Mouse (Mus musculus): ENCODE data around the gene Lmnb2. TPM values are rescaled to one million over a fixed set of nuclear protein-coding genes. Genes with fewer than 3 reads are reported as not detected.
A peak's percentile ranks its signal among the peaks of the same experiment; 100 is the strongest.

Lmnb2 gene
- polyA plus RNA-seq, 2 experiments = 19.1 to 75.9 TPM

DNA sequence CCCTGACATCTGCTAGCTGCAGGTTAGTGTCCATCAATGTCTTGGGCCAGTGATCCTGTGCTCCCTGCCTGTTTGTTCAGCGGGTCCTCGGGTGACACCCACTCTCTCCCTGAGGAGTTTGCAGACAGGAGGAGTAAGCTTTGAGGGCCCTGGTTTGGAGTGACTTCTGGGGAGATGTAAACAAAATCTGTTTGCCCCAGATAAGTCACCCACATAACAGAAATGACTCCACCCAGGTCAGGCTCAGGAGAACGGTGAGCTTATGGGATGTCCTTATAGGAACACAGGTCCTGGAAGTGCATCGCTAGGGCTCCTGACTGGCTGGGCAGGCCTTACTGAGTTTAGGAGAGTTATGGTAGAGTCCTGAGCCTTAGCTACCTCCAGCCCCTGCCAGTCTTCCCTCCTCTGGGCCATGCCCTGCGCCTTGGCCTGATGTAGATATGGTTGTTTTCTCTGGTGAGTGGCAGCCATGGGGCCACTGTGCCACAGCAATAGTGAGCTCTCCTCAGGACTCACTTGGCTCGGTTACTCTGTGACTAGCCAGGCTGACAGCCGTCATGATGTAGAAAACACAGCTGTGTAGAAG, 59.6 kb downstream of the Lmnb2 start:
- Histone ChIP-seq H3K27me3 (ENCODE audit: control insufficient read depth, insufficient read depth, low read length) (no peaks in the 10 kb centered on the region), H3K4me3 (replicated peaks; ENCODE audit: low read length) (no peak overlapping the region), H3K4me2 (replicated peaks; ENCODE audit: low read depth, low read length, severe bottlenecking) (no peak overlapping the region), H3K9ac (ENCODE audit: low read depth, low read length, severe bottlenecking) (peak overlapping the region; percentile 36; the same call in 1 of the 2 replicates), H3K4me1 (ENCODE audit: control insufficient read depth, insufficient read depth, low read length) (peaks cover 20% of the 10 kb centered on the region), H3K27ac (replicated peaks; ENCODE audit: low read depth, low read length) (no peak overlapping the region), H3K36me3 (ENCODE audit: control insufficient read depth, insufficient read depth, low read length) (peaks cover 21% of the 10 kb centered on the region), H3K9me3 (ENCODE audit: control insufficient read depth, low read length) (no peaks in the 10 kb centered on the region)
- no peak for DNase-seq (ENCODE audit: low spot score)
- 90% methylated on average over 7 of the region's 7 CpGs for WGBS
- no peak for TF ChIP-seq POLR2A (IDR thresholded peaks at IDR 0.05; ENCODE audit: borderline replicate concordance, extremely low read depth, insufficient read depth, insufficient read length)
- ATAC-seq (ENCODE audit: low FRiP score, low read depth) = no peak

DNA sequence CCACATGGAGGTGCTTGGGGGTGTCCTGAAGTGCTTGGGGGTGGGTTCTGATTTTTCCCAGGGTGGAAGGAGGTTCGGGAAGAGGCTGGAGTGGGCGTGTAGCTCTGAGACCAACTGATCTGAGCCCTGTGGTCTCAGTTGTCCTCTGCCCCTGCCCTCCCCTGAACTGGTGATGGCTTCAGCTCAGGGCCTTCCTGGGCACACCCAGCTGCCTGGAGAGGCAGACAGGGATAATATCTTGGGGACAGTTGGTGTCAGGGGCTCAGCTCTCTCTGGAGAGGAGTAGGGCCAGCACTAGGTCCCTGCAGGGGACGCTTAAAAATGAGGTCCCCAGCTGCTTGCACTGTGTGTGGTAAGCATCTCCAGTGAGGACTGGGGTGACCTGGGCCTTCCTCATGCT, 60.2 kb downstream of the Lmnb2 start:
- no peaks in the 10 kb centered on the region for H3K9me3 ChIP-seq (ENCODE audit: control insufficient read depth, low read length)
- H3K36me3 ChIP-seq (ENCODE audit: control insufficient read depth, insufficient read depth, low read length) = peaks cover 20% of the 10 kb centered on the region
- H3K4me1 ChIP-seq (ENCODE audit: control insufficient read depth, insufficient read depth, low read length) = peaks cover 20% of the 10 kb centered on the region
- H3K27me3 ChIP-seq (ENCODE audit: control insufficient read depth, insufficient read depth, low read length) = no peaks in the 10 kb centered on the region
- 73% methylated on average over 3 of the region's 3 CpGs for WGBS
- DNase-seq (ENCODE audit: low spot score) (no peak), ATAC-seq (ENCODE audit: low FRiP score, low read depth) (no peak)
- no peak overlapping the region for H3K4me2 ChIP-seq (replicated peaks; ENCODE audit: low read depth, low read length, severe bottlenecking)
- peak overlapping the region; percentile 36; the same call in 1 of the 2 replicates for H3K9ac ChIP-seq (ENCODE audit: low read depth, low read length, severe bottlenecking)
- no peak overlapping the region for H3K4me3 ChIP-seq (replicated peaks; ENCODE audit: low read length)
- TF ChIP-seq POLR2A (IDR thresholded peaks at IDR 0.05; ENCODE audit: borderline replicate concordance, extremely low read depth, insufficient read depth, insufficient read length) = no peak
- H3K27ac ChIP-seq (replicated peaks; ENCODE audit: low read depth, low read length) = no peak overlapping the region

DNA sequence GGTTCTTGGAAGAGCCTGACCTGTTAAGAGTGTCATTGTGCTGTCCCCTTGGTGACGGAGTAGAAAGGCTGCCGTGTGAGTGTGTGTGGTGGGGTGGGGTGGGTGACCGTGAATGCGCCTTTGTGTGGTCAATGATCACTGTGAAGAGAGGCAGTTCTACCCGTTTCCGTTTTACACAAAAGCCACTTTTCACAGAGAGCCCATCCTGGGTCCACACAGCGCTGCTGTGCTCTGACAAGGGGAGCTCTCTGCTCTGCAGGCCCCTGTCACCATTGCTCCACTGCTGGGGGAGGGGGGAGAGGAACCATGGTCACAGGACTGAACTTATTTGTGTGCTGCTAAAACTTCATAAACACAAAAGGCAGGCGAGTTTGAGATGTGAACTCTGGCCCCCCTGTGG, 60.7 kb downstream of the Lmnb2 start:
- no peak overlapping the region for H3K27ac ChIP-seq (replicated peaks; ENCODE audit: low read depth, low read length)
- TF ChIP-seq POLR2A (IDR thresholded peaks at IDR 0.05; ENCODE audit: borderline replicate concordance, extremely low read depth, insufficient read depth, insufficient read length) = no peak
- H3K4me1 ChIP-seq (ENCODE audit: control insufficient read depth, insufficient read depth, low read length) = peaks cover 20% of the 10 kb centered on the region
- DNase-seq (ENCODE audit: low spot score) = no peak
- no peak for ATAC-seq (ENCODE audit: low FRiP score, low read depth)
- H3K9me3 ChIP-seq (ENCODE audit: control insufficient read depth, low read length) = no peaks in the 10 kb centered on the region
- H3K4me3 ChIP-seq (replicated peaks; ENCODE audit: low read length) = no peak overlapping the region
- H3K4me2 ChIP-seq (replicated peaks; ENCODE audit: low read depth, low read length, severe bottlenecking) = no peak overlapping the region
- H3K9ac ChIP-seq (ENCODE audit: low read depth, low read length, severe bottlenecking) = peak overlapping the region; percentile 36; the same call in 1 of the 2 replicates
- no peaks in the 10 kb centered on the region for H3K27me3 ChIP-seq (ENCODE audit: control insufficient read depth, insufficient read depth, low read length)
- H3K36me3 ChIP-seq (ENCODE audit: control insufficient read depth, insufficient read depth, low read length) = peaks cover 19% of the 10 kb centered on the region
- 83% methylated on average over 8 of the region's 8 CpGs for WGBS

DNA sequence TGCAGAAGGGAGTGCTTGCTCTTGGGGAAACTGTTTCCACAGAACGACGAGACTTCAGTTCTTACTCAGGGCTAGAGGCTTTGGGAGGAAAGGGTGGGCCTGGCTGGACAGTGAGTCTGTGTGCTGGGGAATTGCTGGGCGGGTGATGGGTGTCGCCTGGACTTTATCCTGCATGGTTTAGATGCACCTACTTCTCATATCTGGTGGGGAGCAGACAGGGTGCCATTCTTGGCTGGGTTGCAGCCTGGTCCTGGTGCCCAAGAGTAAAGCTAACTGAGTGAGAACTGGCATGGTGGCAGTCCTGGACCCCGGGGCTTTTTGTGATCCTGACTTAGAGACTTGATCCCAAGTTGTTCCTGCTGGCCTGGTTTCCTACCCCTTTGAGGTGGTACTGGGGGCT, 61.1 kb downstream of the Lmnb2 start:
- TF ChIP-seq POLR2A (IDR thresholded peaks at IDR 0.05; ENCODE audit: borderline replicate concordance, extremely low read depth, insufficient read depth, insufficient read length) = no peak
- Histone ChIP-seq H3K4me1 (ENCODE audit: control insufficient read depth, insufficient read depth, low read length) (peaks cover 20% of the 10 kb centered on the region), H3K4me3 (replicated peaks; ENCODE audit: low read length) (no peak overlapping the region), H3K27ac (replicated peaks; ENCODE audit: low read depth, low read length) (no peak overlapping the region), H3K9ac (ENCODE audit: low read depth, low read length, severe bottlenecking) (peak overlapping the region; percentile 36), H3K36me3 (ENCODE audit: control insufficient read depth, insufficient read depth, low read length) (peaks cover 19% of the 10 kb centered on the region), H3K27me3 (ENCODE audit: control insufficient read depth, insufficient read depth, low read length) (no peaks in the 10 kb centered on the region), H3K4me2 (replicated peaks; ENCODE audit: low read depth, low read length, severe bottlenecking) (0 out of 2 replicates have a peak overlapping the region, but pooled peaks have one; percentile 99), H3K9me3 (ENCODE audit: control insufficient read depth, low read length) (no peaks in the 10 kb centered on the region)
- ATAC-seq (ENCODE audit: low FRiP score, low read depth) (no peak), DNase-seq (ENCODE audit: low spot score) (no peak)
- WGBS = 85% methylated on average over 5 of the region's 5 CpGs

DNA sequence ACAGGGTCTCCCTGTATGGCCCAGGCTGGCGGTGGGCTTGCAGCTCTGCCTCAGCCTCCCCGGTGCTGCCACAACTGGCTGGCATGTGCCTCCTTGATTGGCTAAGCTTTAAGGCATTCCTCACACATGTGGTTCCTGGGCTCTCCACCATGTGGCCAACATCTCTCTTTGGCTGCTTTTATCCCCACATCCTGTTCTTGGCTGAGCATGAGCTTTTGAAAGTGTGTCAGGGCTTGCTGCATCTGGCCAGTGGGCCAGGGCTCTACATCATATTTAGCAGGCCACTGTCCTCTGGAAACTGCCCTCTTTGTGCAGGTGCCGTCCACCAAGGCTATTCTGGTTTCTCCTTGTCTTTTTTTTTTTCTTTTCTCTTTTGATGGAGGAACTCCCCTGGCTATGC, 61.8 kb downstream of the Lmnb2 start:
- peaks cover 20% of the 10 kb centered on the region for H3K4me1 ChIP-seq (ENCODE audit: control insufficient read depth, insufficient read depth, low read length)
- no peak for TF ChIP-seq POLR2A (IDR thresholded peaks at IDR 0.05; ENCODE audit: borderline replicate concordance, extremely low read depth, insufficient read depth, insufficient read length)
- no peaks in the 10 kb centered on the region for H3K9me3 ChIP-seq (ENCODE audit: control insufficient read depth, low read length)
- 41% methylated on average over 3 of the region's 3 CpGs for WGBS
- no peaks in the 10 kb centered on the region for H3K27me3 ChIP-seq (ENCODE audit: control insufficient read depth, insufficient read depth, low read length)
- peak overlapping the region; percentile 99 for H3K4me2 ChIP-seq (replicated peaks; ENCODE audit: low read depth, low read length, severe bottlenecking)
- H3K27ac ChIP-seq (replicated peaks; ENCODE audit: low read depth, low read length) = peak overlapping the region; percentile 4; the same call in 1 of the 2 replicates
- H3K36me3 ChIP-seq (ENCODE audit: control insufficient read depth, insufficient read depth, low read length) = peaks cover 21% of the 10 kb centered on the region
- H3K9ac ChIP-seq (ENCODE audit: low read depth, low read length, severe bottlenecking) = peak overlapping the region; percentile 77
- no peak for ATAC-seq (ENCODE audit: low FRiP score, low read depth)
- peak; percentile 38 for DNase-seq (ENCODE audit: low spot score)
- peak overlapping the region; percentile 92 for H3K4me3 ChIP-seq (replicated peaks; ENCODE audit: low read length)

All from limb, embryonic 14.5 days (tissue).